In genomic region chr1:43468978-43469377, GRCm38 (mm10) we compare ENCODE assay signal across 20 mouse cellular contexts. TPM values are rescaled to one million over a fixed set of nuclear protein-coding genes. Genes with fewer than 3 reads are reported as not detected.
DNase-seq lines count a peak whose midpoint lies in the region; ATAC-seq and TF ChIP-seq lines count a peak whose summit lies in the region.
"Had no signal": no experiment of that assay in that cellular context is flagged by ENCODE, and none has a peak within 500 bp of the region (broad histone marks: within the 10 kb centered on the region; RNA-seq: fewer than 3 reads in every experiment).

No protein-coding gene starts in this region.

- intact Hi-C loops in left cerebral cortex, postnatal 4 days (cut with DNase I) = no loop called here

- H3K36me3 ChIP-seq in heart, embryonic 14.5 days (ENCODE audit: control insufficient read depth, insufficient read depth, low read length) = no peaks in the 10 kb centered on the region
- H3K36me3 ChIP-seq in myocyte (ENCODE audit: control insufficient read depth, insufficient read depth) = no peaks in the 10 kb centered on the region
- H3K36me3 ChIP-seq in forebrain, embryonic 12.5 days (replicated peaks) = no peaks in the 10 kb centered on the region
- H3K36me3 ChIP-seq: embryonic facial prominence, embryonic 13.5 days; limb, embryonic 12.5 days had no signal

- no peak for DNase-seq in heart, adult 11 months
- DNase-seq in left cerebral cortex, adult 9 months (ENCODE audit: low spot score in 2 of 2) = peak; percentile 40 to 57
- DNase-seq in left cerebral cortex, postnatal 4 days = no peak
- DNase-seq in brain, adult 2 months (ENCODE audit: low read depth, low spot score) = peak; percentile 89
- DNase-seq: adrenal gland, adult 8-10 months; heart, postnatal 10 days; kidney, postnatal 14 days; layer of hippocampus, adult 9-11 months; lung, adult 18-20 months; midbrain, embryonic 14.5 days; thymus, adult 2 months had no signal

- peaks cover 19 to 74% of the 10 kb centered on the region in 2 experiments for H3K4me1 ChIP-seq in heart, embryonic 14.5 days (ENCODE audit: control insufficient read depth in 2 of 2, insufficient read depth in 2 of 2, low read length in 2 of 2)
- peaks cover 9% of the 10 kb centered on the region for H3K4me1 ChIP-seq in forebrain, embryonic 12.5 days

- TF ChIP-seq POLR2A in myocyte (IDR thresholded peaks at IDR 0.05; ENCODE audit: insufficient read length, low read depth) = no peak

- no peak overlapping the region for H3K4me3 ChIP-seq in heart, embryonic 14.5 days (ENCODE audit: control insufficient read depth in 1 of 2, insufficient read depth in 1 of 2, low read depth in 1 of 2, low read length in 2 of 2)
- H3K4me3 ChIP-seq in myocyte = no peak overlapping the region
- H3K4me3 ChIP-seq in forebrain, embryonic 12.5 days (replicated peaks) = no peak overlapping the region
- H3K4me3 ChIP-seq: embryonic facial prominence, embryonic 13.5 days; forebrain, embryonic 13.5 days; limb, embryonic 12.5 days had no signal

- WGBS in heart, embryonic 14.5 days = 57% methylated on average over 3 of the region's 3 CpGs
- 86% methylated on average over 3 of the region's 3 CpGs for WGBS in forebrain, embryonic 12.5 days

- H3K79me2 ChIP-seq in myocyte (ENCODE audit: control insufficient read depth, insufficient read depth) = peaks cover 86% of the 10 kb centered on the region

- no peak for ATAC-seq in heart, embryonic 14.5 days (ENCODE audit: insufficient number of reproducible peaks, insufficient read depth, low FRiP score, low read depth)
- ATAC-seq in forebrain, embryonic 12.5 days (ENCODE audit: low FRiP score) = no peak
- ATAC-seq: CD4-positive, CD25-positive, alpha-beta regulatory T cell, adult 4 months; forebrain, embryonic 13.5 days; hindbrain, postnatal 0 days had no signal

- no peak overlapping the region for H3K9ac ChIP-seq in heart, embryonic 14.5 days (ENCODE audit: low read length)
- H3K9ac ChIP-seq in forebrain, embryonic 12.5 days = no peak overlapping the region
- H3K9ac ChIP-seq: embryonic facial prominence, embryonic 13.5 days; forebrain, embryonic 13.5 days; limb, embryonic 12.5 days had no signal

- no peak overlapping the region for H3ac ChIP-seq in myocyte (ENCODE audit: control insufficient read depth, insufficient read length)

- H3K27ac ChIP-seq in heart, embryonic 14.5 days (replicated peaks in 1 of 2; ENCODE audit: control insufficient read depth in 1 of 2, insufficient read depth in 1 of 2, low read depth in 2 of 2, low read length in 2 of 2) = peak overlapping the region; percentile 4 to 33; a peak in 1 of 4 replicates
- no peak overlapping the region for H3K27ac ChIP-seq in forebrain, embryonic 12.5 days
- H3K27ac ChIP-seq: forebrain, embryonic 13.5 days; hindbrain, postnatal 0 days; limb, embryonic 12.5 days; macrophage had no signal

- H3K27me3 ChIP-seq in heart, embryonic 14.5 days (ENCODE audit: control insufficient read depth, insufficient read depth, low read length) = no peaks in the 10 kb centered on the region
- no peaks in the 10 kb centered on the region for H3K27me3 ChIP-seq in myocyte (ENCODE audit: control insufficient read depth, insufficient read depth, insufficient read length)
- H3K27me3 ChIP-seq in forebrain, embryonic 12.5 days = no peaks in the 10 kb centered on the region
- H3K27me3 ChIP-seq: embryonic facial prominence, embryonic 13.5 days; forebrain, embryonic 13.5 days; limb, embryonic 12.5 days had no signal

- H3K4me2 ChIP-seq in heart, embryonic 14.5 days (ENCODE audit: low read length) = no peak overlapping the region
- peak overlapping the region; percentile 1 for H3K4me2 ChIP-seq in myocyte (ENCODE audit: low read depth)
- H3K4me2 ChIP-seq in forebrain, embryonic 12.5 days = no peak overlapping the region
- H3K4me2 ChIP-seq: embryonic facial prominence, embryonic 13.5 days; forebrain, embryonic 13.5 days; limb, embryonic 12.5 days had no signal

- H3K9me3 ChIP-seq in heart, embryonic 14.5 days (ENCODE audit: control insufficient read depth, low read length) = no peaks in the 10 kb centered on the region
- no peaks in the 10 kb centered on the region for H3K9me3 ChIP-seq in forebrain, embryonic 12.5 days
- H3K9me3 ChIP-seq: embryonic facial prominence, embryonic 13.5 days; forebrain, embryonic 13.5 days; limb, embryonic 12.5 days had no signal

TF ChIP-seq in myocyte, 11 proteins besides CTCF, POLR2A, EP300 and RAD21:
- no peak for TF ChIP-seq REST (IDR thresholded peaks at IDR 0.05; ENCODE audit: insufficient read depth, insufficient read length)
- TF ChIP-seq POLR2AphosphoS2 (IDR thresholded peaks at IDR 0.05; ENCODE audit: insufficient read length, low read depth) = no peak
- TF ChIP-seq CEBPB (IDR thresholded peaks at IDR 0.05; ENCODE audit: insufficient read depth, poor library complexity, severe bottlenecking) = no peak
- no peak for TF ChIP-seq USF1 (IDR thresholded peaks at IDR 0.05; ENCODE audit: low read depth)
- no peak for TF ChIP-seq MYOG (IDR thresholded peaks at IDR 0.05; ENCODE audit: control insufficient read depth in 1 of 3, insufficient read depth in 1 of 3, insufficient read length in 2 of 3, low read depth in 2 of 3)
- TF ChIP-seq E2F4 (IDR thresholded peaks at IDR 0.05; ENCODE audit: insufficient read depth) = no peak
- TF ChIP-seq MAX (IDR thresholded peaks at IDR 0.05; ENCODE audit: low read depth) = no peak
- no peak for TF ChIP-seq TCF3 (IDR thresholded peaks at IDR 0.05; ENCODE audit: insufficient read length, low read depth)
- no peak for TF ChIP-seq TCF12 (IDR thresholded peaks at IDR 0.05; ENCODE audit: insufficient read depth, poor library complexity, severe bottlenecking)
- no peak for TF ChIP-seq MYOD1 (IDR thresholded peaks at IDR 0.05; ENCODE audit: control insufficient read depth in 1 of 3, insufficient read length in 2 of 3, low read depth in 2 of 3)
- TF ChIP-seq SRF (IDR thresholded peaks at IDR 0.05; ENCODE audit: control insufficient read depth, insufficient read length, low read depth) = no peak
TF ChIP-seq in myocyte: peak in this region for 0.

RNA-seq across cellular contexts. Expression of gene Nck2, which starts 24.6 kb away (rescaled TPM):
- 28.5 and 28.8 TPM in 2 replicates for polyA plus RNA-seq in heart, embryonic 14.5 days (2014; fragmentation: Nextera tagmentation; extraction: Ambion mirVana)
- total RNA-seq in left cerebral cortex, postnatal 4 days (2021) = 10 to 100 TPM; 56.2 to 58.7 TPM
- polyA plus RNA-seq in myocyte (2012; fragmentation: generic; extraction: Trizol) = 18.4 TPM
- polyA plus RNA-seq in forebrain, embryonic 12.5 days (2016; fragmentation: Nextera tagmentation; extraction: Ambion mirVana) = 40.9 and 41.2 TPM in 2 replicates

Comparison
In these comparisons a context has a peak if more than half of its experiments do, and no peak if none do; other contexts are left out.
1. DNase-seq: peak in left cerebral cortex, adult 9 months (2 of 2) and brain, adult 2 months (single experiment); none in heart, adult 11 months (single experiment) and left cerebral cortex, postnatal 4 days (single experiment).